Mouse (Mus musculus) MEL (cell line): ENCODE data around the gene Gm20388. TPM values are rescaled to one million over a fixed set of nuclear protein-coding genes. Genes with fewer than 3 reads are reported as not detected.

Source experiments
- DNase-seq: peaks from one replicate; pipeline ENCODE4 v3.0.0; 2011; ENCODE audit warnings: low read depth, low spot score
- H3K27ac ChIP-seq: 2 replicates; pipeline ENCODE4 v1.5.1; 2012; ENCODE audit warnings: low read depth, mild to moderate bottlenecking, control low read depth, low read length, moderate library complexity; ENCODE audit not compliant: control insufficient read depth
- H3K27me3 ChIP-seq, 2 experiments: fragments of 150-350 bp in 1 of 2; sonication (generic) in 1 of 2; 2 replicates each; pipeline ENCODE4 v1.6.1; 2012; ENCODE audit warnings: low read length in 2 of 2, mild to moderate bottlenecking in 2 of 2, improper control_type of control experiment in 1 of 2, moderate library complexity in 1 of 2; ENCODE audit not compliant: insufficient read depth in 2 of 2, control insufficient read depth in 1 of 2
- H3K36me3 ChIP-seq, 2 experiments: 2 replicates each; pipeline ENCODE4 v1.6.1; 2012 to 2014; ENCODE audit warnings: low read length in 2 of 2, improper control_type of control experiment in 1 of 2, inconsistent platforms in 1 of 2, mild to moderate bottlenecking in 1 of 2; ENCODE audit not compliant: insufficient read depth in 2 of 2, control insufficient read depth in 1 of 2
- H3K4me1 ChIP-seq, 2 experiments: fragments of 150-350 bp in 1 of 2; sonication (generic) in 1 of 2; 2 replicates each; pipeline ENCODE4 v1.6.1; 2012; ENCODE audit warnings: low read length in 2 of 2, improper control_type of control experiment in 1 of 2, mild to moderate bottlenecking in 1 of 2; ENCODE audit not compliant: insufficient read depth in 2 of 2, control insufficient read depth in 1 of 2
- H3K4me3 ChIP-seq, 2 experiments: fragments of 150-350 bp in 1 of 2; sonication (generic) in 1 of 2; 2 replicates each; pipeline ENCODE4 v1.5.1; 2012; ENCODE audit warnings: low read depth in 2 of 2, low read length in 2 of 2, mild to moderate bottlenecking in 2 of 2, moderate library complexity in 2 of 2, control low read depth in 1 of 2, improper control_type of control experiment in 1 of 2; ENCODE audit not compliant: control insufficient read depth in 1 of 2, insufficient read depth in 1 of 2
- H3K79me2 ChIP-seq: 2 replicates; pipeline ENCODE4 v1.6.1; 2012; ENCODE audit warnings: mild to moderate bottlenecking, low read length, moderate library complexity; ENCODE audit not compliant: control insufficient read depth, poor library complexity, insufficient read depth
- H3K9ac ChIP-seq: 2 replicates; pipeline ENCODE4 v1.6.1; 2012; ENCODE audit warnings: low read depth, mild to moderate bottlenecking, control low read depth, low read length, moderate library complexity; ENCODE audit not compliant: control insufficient read depth, poor library complexity, severe bottlenecking
- H3K9me3 ChIP-seq: fragments of 150-350 bp; sonication (generic); replicated peaks from 2 replicates; pipeline ENCODE4 v1.6.1; 2012; ENCODE audit warnings: mild to moderate bottlenecking, low read length, improper control_type of control experiment, moderate library complexity; ENCODE audit not compliant: insufficient read depth
- BHLHE40 ChIP-seq: IDR thresholded peaks from 2 replicates; pipeline ENCODE4 v1.6.1; 2012; ENCODE audit warnings: low read depth, mild to moderate bottlenecking, inconsistent platforms, low read length, improper control_type of control experiment, borderline replicate concordance
- CHD1 ChIP-seq: IDR thresholded peaks from 2 replicates; pipeline ENCODE4 v1.6.1; 2012; ENCODE audit warnings: low read depth, mild to moderate bottlenecking, inconsistent platforms, low read length, improper control_type of control experiment
- CHD2 ChIP-seq: IDR thresholded peaks from 2 replicates; pipeline ENCODE4 v1.6.1; 2011; ENCODE audit warnings: low read length, improper control_type of control experiment
- CTCF ChIP-seq, 3 experiments: IDR thresholded peaks in 2 of 3; conservative IDR thresholded peaks in 1 of 3; 2 replicates each; pipeline ENCODE4 v1.5.1; 2011 to 2012; ENCODE audit warnings: low read length in 3 of 3, low read depth in 2 of 3, mild to moderate bottlenecking in 2 of 3, improper control_type of control experiment in 1 of 3, inconsistent platforms in 1 of 3, mixed read lengths in 1 of 3, moderate library complexity in 1 of 3; ENCODE audit not compliant: control insufficient read depth in 1 of 3, insufficient read depth in 1 of 3, poor library complexity in 1 of 3, severe bottlenecking in 1 of 3
- E2F4 ChIP-seq: IDR thresholded peaks from 2 replicates; pipeline ENCODE4 v1.6.1; 2011; ENCODE audit warnings: low read depth, low read length, improper control_type of control experiment, borderline replicate concordance
- ELF1 ChIP-seq: IDR thresholded peaks from 2 replicates; pipeline ENCODE4 v1.6.1; 2014; ENCODE audit warnings: low read depth, mild to moderate bottlenecking, inconsistent platforms, low read length, improper control_type of control experiment, moderate library complexity
- ETS1 ChIP-seq: IDR thresholded peaks from 2 replicates; pipeline ENCODE4 v1.6.1; 2012; ENCODE audit warnings: low read depth, mild to moderate bottlenecking, inconsistent platforms, low read length, improper control_type of control experiment, moderate library complexity
- GABPA ChIP-seq: IDR thresholded peaks from 2 replicates; pipeline ENCODE4 v1.6.1; 2012; ENCODE audit warnings: low read depth, mild to moderate bottlenecking, inconsistent platforms, low read length, improper control_type of control experiment, moderate library complexity
- GATA1 ChIP-seq: IDR thresholded peaks from 2 replicates; pipeline ENCODE4 v1.6.1; 2011; ENCODE audit warnings: low read depth, low read length, improper control_type of control experiment
- HCFC1 ChIP-seq: IDR thresholded peaks from 2 replicates; pipeline ENCODE4 v1.6.1; 2012; ENCODE audit warnings: low read depth, mild to moderate bottlenecking, inconsistent platforms, low read length, improper control_type of control experiment, moderate library complexity
- MEF2A ChIP-seq: IDR thresholded peaks from 2 replicates; pipeline ENCODE4 v1.6.1; 2014; ENCODE audit warnings: low read depth, mild to moderate bottlenecking, inconsistent platforms, low read length, improper control_type of control experiment; ENCODE audit not compliant: poor library complexity, insufficient replicate concordance, severe bottlenecking; ENCODE audit errors: extremely low read depth
- MXI1 ChIP-seq: IDR thresholded peaks from 2 replicates; pipeline ENCODE4 v1.6.1; 2011; ENCODE audit warnings: mild to moderate bottlenecking, low read depth, low read length, improper control_type of control experiment
- NELFE ChIP-seq: IDR thresholded peaks from 2 replicates; pipeline ENCODE4 v1.6.1; 2011; ENCODE audit warnings: low read depth, low read length, improper control_type of control experiment
- NRF1 ChIP-seq: IDR thresholded peaks from 2 replicates; pipeline ENCODE4 v1.6.1; 2014; ENCODE audit warnings: low read depth, mild to moderate bottlenecking, inconsistent platforms, low read length, improper control_type of control experiment, moderate library complexity; ENCODE audit not compliant: poor library complexity, insufficient read depth, severe bottlenecking
- POLR2A ChIP-seq, 2 experiments: IDR thresholded peaks; 2 replicates each; pipeline ENCODE4 v1.6.1; 2011 to 2012; ENCODE audit warnings: low read length in 2 of 2, mild to moderate bottlenecking in 2 of 2, control low read depth in 1 of 2, improper control_type of control experiment in 1 of 2, low read depth in 1 of 2, moderate library complexity in 1 of 2; ENCODE audit not compliant: control insufficient read depth in 1 of 2, insufficient read depth in 1 of 2, poor library complexity in 1 of 2
- POLR2AphosphoS5 ChIP-seq: IDR thresholded peaks from 2 replicates; pipeline ENCODE4 v1.6.1; 2012; ENCODE audit warnings: low read depth, borderline replicate concordance, mild to moderate bottlenecking, inconsistent platforms, low read length, moderate library complexity, mixed read lengths
- RAD21 ChIP-seq: IDR thresholded peaks from 2 replicates; pipeline ENCODE4 v1.6.1; 2011; ENCODE audit warnings: mild to moderate bottlenecking, low read depth, low read length, improper control_type of control experiment
- SIN3A ChIP-seq: IDR thresholded peaks from 2 replicates; pipeline ENCODE4 v1.6.1; 2012; ENCODE audit warnings: low read length, improper control_type of control experiment, inconsistent platforms
- SMC3 ChIP-seq: IDR thresholded peaks from 2 replicates; pipeline ENCODE4 v1.6.1; 2011; ENCODE audit warnings: low read depth, low read length, improper control_type of control experiment
- USF1 ChIP-seq: IDR thresholded peaks from 2 replicates; pipeline ENCODE4 v1.6.1; 2014; ENCODE audit warnings: low read depth, mild to moderate bottlenecking, inconsistent platforms, low read length, improper control_type of control experiment, moderate library complexity
- USF2 ChIP-seq, 2 experiments: IDR thresholded peaks; 2 replicates each; pipeline ENCODE4 v1.6.1; 2011 to 2012; ENCODE audit warnings: improper control_type of control experiment in 2 of 2, low read length in 2 of 2, borderline replicate concordance in 1 of 2, inconsistent platforms in 1 of 2, low read depth in 1 of 2, mild to moderate bottlenecking in 1 of 2; ENCODE audit not compliant: insufficient read depth in 1 of 2
- ZC3H11A ChIP-seq: IDR thresholded peaks from 2 replicates; pipeline ENCODE4 v1.6.1; 2012; ENCODE audit warnings: low read depth, mild to moderate bottlenecking, inconsistent platforms, low read length, improper control_type of control experiment
- ZKSCAN1 ChIP-seq: IDR thresholded peaks from 2 replicates; pipeline ENCODE4 v1.6.1; 2012; ENCODE audit warnings: low read depth, mild to moderate bottlenecking, inconsistent platforms, low read length, improper control_type of control experiment, moderate library complexity
- polyA plus RNA-seq, 2 experiments: library from polyadenylated mRNA; stranded (reverse) in 1 of 2; unstranded in 1 of 2; fragments of >175 nt in 1 of 2; fragments of >200 nt in 1 of 2; gene quantifications; 2 replicates each; pipeline versions ENCODE4 v1.2.1 to v1.2.4; 2012; ENCODE audit warnings: low replicate concordance in 2 of 2, low read depth in 1 of 2; ENCODE audit not compliant: insufficient read length in 2 of 2, insufficient read depth in 1 of 2, missing spikeins in 1 of 2
- total RNA-seq: library from RNA; depleted of rRNA; stranded (reverse); fragments of 300-350 nt; gene quantifications from 2 replicates; pipeline ENCODE4 v1.2.3, GENCODE M21; 2012

Gm20388 gene
- total and polyA plus RNA-seq, 3 experiments = 11.1 to 17.8 TPM; not detected in 1

- H3K27me3 ChIP-seq = no peaks in the 10 kb centered on the region
- peak; percentile 80 for DNase-seq
- no peak overlapping the region for H3K4me3 ChIP-seq
- peaks cover 0 to 22% of the 10 kb centered on the region in 2 experiments; a peak in 2 of 4 replicates for H3K36me3 ChIP-seq
- H3K79me2 ChIP-seq = peaks cover 22% of the 10 kb centered on the region
- no peak overlapping the region for H3K27ac ChIP-seq
- no peak overlapping the region for H3K9ac ChIP-seq
- H3K4me1 ChIP-seq = no peaks in the 10 kb centered on the region
- TF ChIP-seq POLR2A (IDR thresholded peaks at IDR 0.05; ENCODE audit: control insufficient read depth in 1 of 2, insufficient read depth in 1 of 2, low read depth in 1 of 2, low read length in 2 of 2, poor library complexity in 1 of 2) (no peak), CTCF (IDR thresholded peaks at IDR 0.05 in 2 of 3, conservative IDR thresholded peaks at IDR 0.05 in 1 of 3; ENCODE audit: control insufficient read depth in 1 of 3, insufficient read depth in 1 of 3, low read depth in 2 of 3, low read length in 3 of 3, poor library complexity in 1 of 3, severe bottlenecking in 1 of 3) (peak; percentile 84 to 93 (median 91)), NELFE (no peak), SMC3 (peak; percentile 63), HCFC1 (no peak), ZC3H11A (peak; percentile 54), RAD21 (peak; percentile 69), USF2 (IDR thresholded peaks at IDR 0.05; ENCODE audit: borderline replicate concordance in 1 of 2, insufficient read depth in 1 of 2, low read depth in 1 of 2, low read length in 2 of 2) (no peak), ELF1 (no peak)
- H3K9me3 ChIP-seq = no peaks in the 10 kb centered on the region
Measured at GRCm38 (mm10) chr8:119944096-119944811, 33.6 kb downstream of the Gm20388 start.

GRCm38 (mm10) chr8:119946326-119946865 is 35.8 kb downstream of the Gm20388 start:
- Histone ChIP-seq H3K79me2 (peaks cover 22% of the 10 kb centered on the region), H3K9me3 (no peaks in the 10 kb centered on the region), H3K27ac (no peak overlapping the region), H3K9ac (no peak overlapping the region), H3K36me3 (peaks cover 0 to 28% of the 10 kb centered on the region in 2 experiments; a peak in 2 of 4 replicates), H3K4me3 (no peak overlapping the region), H3K27me3 (no peaks in the 10 kb centered on the region), H3K4me1 (no peaks in the 10 kb centered on the region)
- no peak for TF ChIP-seq BHLHE40
- no peak for TF ChIP-seq ELF1
- TF ChIP-seq MXI1 = no peak
- no peak for TF ChIP-seq GABPA
- TF ChIP-seq ZKSCAN1 = no peak
- TF ChIP-seq SIN3A = no peak
- TF ChIP-seq NRF1 = no peak
- TF ChIP-seq E2F4 = no peak
- no peak for TF ChIP-seq CHD1
- TF ChIP-seq GATA1 = no peak
- TF ChIP-seq CTCF (IDR thresholded peaks at IDR 0.05 in 2 of 3, conservative IDR thresholded peaks at IDR 0.05 in 1 of 3; ENCODE audit: control insufficient read depth in 1 of 3, insufficient read depth in 1 of 3, low read depth in 2 of 3, low read length in 3 of 3, poor library complexity in 1 of 3, severe bottlenecking in 1 of 3) = no peak
- TF ChIP-seq USF1 = no peak
- no peak for TF ChIP-seq CHD2
- no peak for TF ChIP-seq ZC3H11A
- no peak for TF ChIP-seq POLR2AphosphoS5
- no peak for TF ChIP-seq USF2 (IDR thresholded peaks at IDR 0.05; ENCODE audit: borderline replicate concordance in 1 of 2, insufficient read depth in 1 of 2, low read depth in 1 of 2, low read length in 2 of 2)
- TF ChIP-seq ETS1 = no peak
- TF ChIP-seq SMC3 = no peak
- no peak for TF ChIP-seq MEF2A
- TF ChIP-seq POLR2A (IDR thresholded peaks at IDR 0.05; ENCODE audit: control insufficient read depth in 1 of 2, insufficient read depth in 1 of 2, low read depth in 1 of 2, low read length in 2 of 2, poor library complexity in 1 of 2) = no peak
- no peak for DNase-seq
